ENCODE assay signal across 21 mouse cellular contexts in the genomic region with DNA sequence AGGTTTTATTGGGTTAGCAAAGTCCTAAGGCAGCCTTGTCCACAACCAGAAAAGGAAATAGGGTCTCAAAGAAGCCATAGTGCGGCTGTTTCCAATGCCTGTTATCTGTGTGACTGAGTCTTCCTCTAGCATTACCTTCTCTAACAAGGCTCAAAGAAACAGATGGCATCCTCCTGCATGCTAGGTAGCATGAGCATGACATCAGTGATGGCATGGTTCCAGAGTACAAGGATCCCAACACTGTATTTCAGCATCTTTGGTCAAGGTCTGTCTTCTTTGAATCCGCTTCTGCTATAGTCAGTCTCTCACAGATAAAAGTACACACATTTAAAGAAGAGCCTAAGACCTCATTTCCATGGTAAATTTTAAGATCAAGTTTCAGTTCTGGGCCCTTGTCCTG. TPM values are rescaled to one million over a fixed set of nuclear protein-coding genes. Genes with fewer than 3 reads are reported as not detected.
DNase-seq lines count a peak whose midpoint lies in the region; ATAC-seq lines count a peak whose summit lies in the region.
"Had no signal": no experiment of that assay in that cellular context is flagged by ENCODE, and none has a peak within 500 bp of the region (broad histone marks: within the 10 kb centered on the region; RNA-seq: fewer than 3 reads in every experiment).

No protein-coding gene starts in this region.

- no peaks in the 10 kb centered on the region for H3K4me1 ChIP-seq in kidney, embryonic 14.5 days (ENCODE audit: control insufficient read depth, insufficient read depth, low read length)
- H3K4me1 ChIP-seq in limb, embryonic 10.5 days, result no peaks in the 10 kb centered on the region
- H3K4me1 ChIP-seq: embryonic facial prominence, embryonic 13.5 days; midbrain, embryonic 10.5 days had no signal

- peak; percentile 91 for ATAC-seq in cerebellum, adult (ENCODE audit: insufficient number of reproducible peaks, low FRiP score, low TSS enrichment)
- no peak for ATAC-seq in kidney, embryonic 14.5 days (ENCODE audit: low FRiP score, low TSS enrichment)
- ATAC-seq: forebrain, embryonic 14.5 days; inflammation-experienced regulatory T-cells, adult 6 months had no signal

- no peak overlapping the region for H3K27ac ChIP-seq in kidney, embryonic 14.5 days (ENCODE audit: low read depth, low read length)
- H3K27ac ChIP-seq in limb, embryonic 10.5 days, result no peak overlapping the region
- H3K27ac ChIP-seq: embryonic facial prominence, embryonic 13.5 days; left cerebral cortex, adult 2 months; liver, embryonic 14.5 days; macrophage; midbrain, embryonic 10.5 days had no signal

- peaks cover 43% of the 10 kb centered on the region for H3K36me3 ChIP-seq in kidney, embryonic 14.5 days (ENCODE audit: control insufficient read depth, insufficient read depth, low read length)
- peaks cover 53% of the 10 kb centered on the region for H3K36me3 ChIP-seq in limb, embryonic 10.5 days

- DNase-seq in cerebellum, postnatal 4 days (ENCODE audit: low spot score in 2 of 2), result no peak
- peak; percentile 15 for DNase-seq in kidney, postnatal 14 days
- DNase-seq in cerebellum, adult 11 months, result peak; percentile 75
- peak; percentile 71 to 82 for DNase-seq in cerebellum, postnatal 10 days
- DNase-seq in ovary, postnatal 14 days (ENCODE audit: low spot score), result no peak
- no peak for DNase-seq in limb, embryonic 10.5 days (ENCODE audit: low spot score)
- DNase-seq: adrenal gland, adult 2 months; gastrocnemius, postnatal 25 days; right cerebral cortex, adult 18-20 months had no signal

- no peak overlapping the region for H3K4me3 ChIP-seq in kidney, embryonic 14.5 days (ENCODE audit: low read length)
- no peak overlapping the region for H3K4me3 ChIP-seq in limb, embryonic 10.5 days
- H3K4me3 ChIP-seq: embryonic facial prominence, embryonic 13.5 days; left cerebral cortex, adult 2 months; midbrain, embryonic 10.5 days had no signal

- 94% methylated on average over 2 of the region's 2 CpGs for WGBS in kidney, embryonic 14.5 days
- WGBS in limb, embryonic 10.5 days, result 95% methylated on average over 2 of the region's 2 CpGs

- H3K9me3 ChIP-seq in kidney, embryonic 14.5 days (ENCODE audit: control insufficient read depth, low read length), result no peaks in the 10 kb centered on the region
- no peaks in the 10 kb centered on the region for H3K9me3 ChIP-seq in limb, embryonic 10.5 days (replicated peaks)
- H3K9me3 ChIP-seq: embryonic facial prominence, embryonic 13.5 days; midbrain, embryonic 10.5 days had no signal

- no peak overlapping the region for H3K4me2 ChIP-seq in kidney, embryonic 14.5 days (replicated peaks; ENCODE audit: low read depth, low read length)
- H3K4me2 ChIP-seq: embryonic facial prominence, embryonic 13.5 days had no signal

- no peak overlapping the region for H3K9ac ChIP-seq in kidney, embryonic 14.5 days (ENCODE audit: low read depth, low read length)
- H3K9ac ChIP-seq: embryonic facial prominence, embryonic 13.5 days; liver, embryonic 14.5 days had no signal

- no peaks in the 10 kb centered on the region for H3K27me3 ChIP-seq in kidney, embryonic 14.5 days (ENCODE audit: control insufficient read depth, insufficient read depth, low read length)
- no peaks in the 10 kb centered on the region for H3K27me3 ChIP-seq in limb, embryonic 10.5 days (ENCODE audit: low read depth, poor library complexity, severe bottlenecking)
- H3K27me3 ChIP-seq: embryonic facial prominence, embryonic 13.5 days had no signal

RNA-seq across cellular contexts. Expression of a gene that starts 17.3 kb away (rescaled TPM):
- not detected in 2 replicates for polyA plus RNA-seq in kidney, embryonic 14.5 days (2014; fragmentation: Nextera tagmentation; extraction: Ambion mirVana)
- polyA plus RNA-seq in limb, embryonic 10.5 days (2016; fragmentation: Nextera tagmentation; extraction: Ambion mirVana), result not detected in 2 replicates
- polyA plus RNA-seq: cortical plate, adult 2 months; embryonic facial prominence, embryonic 13.5 days; forebrain, embryonic 14.5 days; limb, embryonic 11.5 days; liver, embryonic 14.5 days; midbrain, embryonic 10.5 days; neural tube, embryonic 11.5 days had no signal

RNA-seq across cellular contexts. Expression of a gene that starts 49.9 kb away (rescaled TPM):
- polyA plus RNA-seq in kidney, embryonic 14.5 days (2014; fragmentation: Nextera tagmentation; extraction: Ambion mirVana), result 11.2 and 13.0 TPM in 2 replicates
- 12.5 and 15.5 TPM in 2 replicates for polyA plus RNA-seq in limb, embryonic 10.5 days (2016; fragmentation: Nextera tagmentation; extraction: Ambion mirVana)

Comparison
In these comparisons a context has a peak if more than half of its experiments do, and no peak if none do; other contexts are left out.
1. DNase-seq: peak in kidney, postnatal 14 days (single experiment), cerebellum, adult 11 months (single experiment) and cerebellum, postnatal 10 days (2 of 2); none in cerebellum, postnatal 4 days (0 of 2), ovary, postnatal 14 days (single experiment) and limb, embryonic 10.5 days (single experiment).